Mouse (Mus musculus) hindbrain, embryonic 10.5 days (tissue): Measurements from ENCODE around the gene Gbp6. TPM values are rescaled to one million over a fixed set of nuclear protein-coding genes. Genes with fewer than 3 reads are reported as not detected.
"Not testable (repeated sequence)": the region's sequence is repeated elsewhere in the genome, so short reads cannot be mapped to it uniquely, and the experiment has no call there.

Experiments
- DNase-seq: peaks from one replicate; pipeline ENCODE4 v3.0.0-alpha.2; 2017; ENCODE audit warnings: low spot score
- H3K27ac ChIP-seq: fragments of 300-500 bp; sonication (generic); 2 replicates; pipeline ENCODE4 v1.5.1; 2016; ENCODE audit warnings: mild to moderate bottlenecking, moderate library complexity
- H3K27me3 ChIP-seq: fragments of 300-500 bp; sonication (generic); 2 replicates; pipeline ENCODE4 v1.6.1; 2016; ENCODE audit warnings: mild to moderate bottlenecking; ENCODE audit not compliant: poor library complexity, insufficient read depth, severe bottlenecking
- H3K36me3 ChIP-seq: fragments of 300-500 bp; sonication (generic); 2 replicates; pipeline ENCODE4 v1.6.1; 2016; ENCODE audit warnings: mild to moderate bottlenecking, moderate library complexity
- H3K4me1 ChIP-seq: fragments of 300-500 bp; sonication (generic); replicated peaks from 2 replicates; pipeline ENCODE4 v1.6.1; 2016; ENCODE audit warnings: mild to moderate bottlenecking
- H3K4me3 ChIP-seq: fragments of 300-500 bp; sonication (generic); 2 replicates; pipeline ENCODE4 v1.5.1; 2016; ENCODE audit warnings: mild to moderate bottlenecking, moderate library complexity
- H3K9me3 ChIP-seq: fragments of 300-500 bp; sonication (generic); 2 replicates; pipeline ENCODE4 v1.6.1; 2016; ENCODE audit warnings: mild to moderate bottlenecking, moderate library complexity
- WGBS: fragments of 180-500 bp; shearing (Covaris S2); methylation state at CpG from one replicate; pipeline ENCODE4 v1.1.7; 2016; 5-methylcytosine and 5-hydroxymethylcytosine counted together
- polyA plus RNA-seq: library from polyadenylated mRNA; unstranded; fragments of >200 nt; fragmentation: Nextera tagmentation; extraction: Ambion mirVana; gene quantifications from 2 replicates; pipeline ENCODE4 v1.2.1, GENCODE M21; 2016

Gene Gbp6
- polyA plus RNA-seq, 1 experiment from 2014 or later, result 0.16 TPM

- not testable (repeated sequence) for H3K9me3 ChIP-seq, DNase-seq, H3K4me1 ChIP-seq, H3K4me3 ChIP-seq, H3K27ac ChIP-seq, H3K36me3 ChIP-seq, H3K27me3 ChIP-seq
- 100% methylated on average over 1 of the region's 3 CpGs for WGBS
Measured at GRCm38 (mm10) chr5:105260673-105261072, 32.8 kb downstream of the Gbp6 start.

GRCm38 (mm10) chr5:105252491-105252890 is 41.0 kb downstream of the Gbp6 start:
- Histone ChIP-seq H3K4me3 (no peak overlapping the region), H3K4me1 (no peaks in the 10 kb centered on the region), H3K36me3 (no peaks in the 10 kb centered on the region), H3K27me3 (no peaks in the 10 kb centered on the region), H3K9me3 (no peaks in the 10 kb centered on the region), H3K27ac (no peak overlapping the region)
- DNase-seq, result no peak

- H3K36me3 ChIP-seq, DNase-seq, H3K9me3 ChIP-seq, H3K27ac ChIP-seq, H3K4me1 ChIP-seq, H3K4me3 ChIP-seq, H3K27me3 ChIP-seq: not testable (repeated sequence)
- WGBS, result 87% methylated on average over 3 of the region's 3 CpGs
Measured at GRCm38 (mm10) chr5:105244741-105245140, 48.8 kb downstream of the Gbp6 start.

- not testable (repeated sequence) for H3K36me3 ChIP-seq, DNase-seq, H3K4me1 ChIP-seq, H3K27me3 ChIP-seq, H3K9me3 ChIP-seq, H3K4me3 ChIP-seq, H3K27ac ChIP-seq
- WGBS, result 85% methylated on average over 5 of the region's 5 CpGs
Measured at GRCm38 (mm10) chr5:105240982-105241381, 52.5 kb downstream of the Gbp6 start.

DNA sequence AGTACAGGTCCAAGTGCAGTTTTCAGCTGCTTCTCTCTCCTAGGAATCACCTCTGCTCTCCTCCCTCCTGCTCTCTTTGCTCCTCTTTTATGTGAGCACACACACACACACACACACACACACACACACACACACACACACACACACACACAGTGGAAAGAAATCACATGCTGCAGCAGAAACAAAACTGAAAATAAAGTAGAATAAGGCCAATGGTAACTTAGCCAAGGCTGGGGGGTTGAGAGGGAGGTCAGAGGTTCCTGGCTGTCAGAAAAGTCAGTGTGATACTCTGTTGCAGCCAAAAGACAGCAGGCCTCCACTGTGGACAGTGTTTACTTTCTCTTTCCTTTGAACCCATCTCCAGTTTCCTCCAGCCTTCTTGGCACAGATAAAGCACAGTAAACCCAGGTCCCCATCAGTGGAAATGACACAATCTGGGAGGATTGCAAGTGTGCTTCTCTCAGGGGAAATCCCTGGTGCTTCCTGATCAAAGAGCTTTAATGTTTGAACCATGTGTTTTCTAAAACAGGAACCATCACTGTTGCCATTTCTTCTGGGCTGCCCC is 53.9 kb downstream of the Gbp6 start, which contains the start of gene Gbp10:
TSS of gene Gbp10 (minus strand) at position 51 of the 565 bp plus-strand sequence.
- peak; percentile 8 for DNase-seq
- not testable (repeated sequence) for H3K4me3 ChIP-seq, H3K27ac ChIP-seq, H3K9me3 ChIP-seq, H3K36me3 ChIP-seq, H3K27me3 ChIP-seq, H3K4me1 ChIP-seq

- not testable (repeated sequence) for H3K9me3 ChIP-seq, H3K4me3 ChIP-seq, H3K4me1 ChIP-seq, H3K36me3 ChIP-seq, H3K27me3 ChIP-seq, DNase-seq, H3K27ac ChIP-seq
- WGBS, result 77% methylated on average over 1 of the region's 1 CpGs
Measured at GRCm38 (mm10) chr5:105238402-105238801, 55.1 kb downstream of the Gbp6 start.

DNA sequence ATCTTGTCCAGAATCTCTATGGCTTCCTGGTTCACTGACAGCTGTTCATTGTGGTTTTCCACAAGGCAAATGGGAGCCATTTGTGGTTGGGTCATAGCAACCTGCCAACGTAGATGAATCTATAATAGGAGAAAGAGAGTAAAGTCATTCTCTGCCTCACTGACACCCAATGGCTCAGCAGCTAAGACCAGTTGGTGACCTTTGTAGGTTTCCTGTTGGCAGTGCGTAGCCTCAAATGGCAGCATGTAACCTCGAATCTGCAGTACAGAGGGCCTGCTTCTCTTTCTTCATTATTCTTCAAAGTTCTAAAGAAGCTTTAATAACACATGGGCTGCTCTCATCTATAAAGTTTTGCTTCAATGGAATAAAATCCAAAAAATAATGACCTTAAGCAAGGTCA is 57.5 kb downstream of the Gbp6 start:
- H3K36me3 ChIP-seq, H3K4me1 ChIP-seq, H3K4me3 ChIP-seq, H3K27me3 ChIP-seq, H3K9me3 ChIP-seq, H3K27ac ChIP-seq, DNase-seq: not testable (repeated sequence)
- 68% methylated on average over 3 of the region's 3 CpGs for WGBS

Other genes with a start within 250 kb of the Gbp6 start
- gene Gbp9, start 154.2 kb downstream of the Gbp6 start, polyA plus RNA-seq, result 0.78 and 0.80 TPM in 2 replicates
- gene Gbp8, start 154.2 kb downstream of the Gbp6 start, polyA plus RNA-seq, result 0.33 and 0.62 TPM in 2 replicates
- gene Gbp4, start 154.1 kb downstream of the Gbp6 start, polyA plus RNA-seq, result 0.24 and 0.31 TPM in 2 replicates
- 0.16 TPM in 1 of 2 replicates, not detected in the other for gene Gbp10, start 54.2 kb downstream of the Gbp6 start, polyA plus RNA-seq
- gene Gm43302, start within 50 bp of the Gbp6 start, polyA plus RNA-seq, result not detected in 2 replicates
- gene Lrrc8b, start 122.1 kb upstream of the Gbp6 start, polyA plus RNA-seq, result 7.3 and 7.5 TPM in 2 replicates
- gene Lrrc8c, start 225.7 kb upstream of the Gbp6 start, polyA plus RNA-seq, result 10.2 and 11.6 TPM in 2 replicates